Mouse (Mus musculus) forebrain, embryonic 12.5 days (tissue): Measurements from ENCODE around the gene Plp2. TPM values are rescaled to one million over a fixed set of nuclear protein-coding genes. Genes with fewer than 3 reads are reported as not detected.
"Not testable (repeated sequence)": the region's sequence is repeated elsewhere in the genome, so short reads cannot be mapped to it uniquely, and the experiment has no call there.

ENCODE experiments used
- ATAC-seq: fragments of 200-750 bp; cut with Nextera tagmentation; 2 replicates; pipeline ENCODE4 v1.8.0; 2017; ENCODE audit warnings: moderate TSS enrichment; ENCODE audit not compliant: low FRiP score
- H3K27ac ChIP-seq: fragments of 300-500 bp; sonication (generic); 2 replicates; pipeline ENCODE4 v1.5.1; 2016; ENCODE audit warnings: mild to moderate bottlenecking
- H3K27me3 ChIP-seq: fragments of 300-500 bp; sonication (generic); 2 replicates; pipeline ENCODE4 v1.6.1; 2016; ENCODE audit warnings: mild to moderate bottlenecking
- H3K36me3 ChIP-seq: fragments of 300-500 bp; sonication (generic); replicated peaks from 2 replicates; pipeline ENCODE4 v1.6.1; 2016; ENCODE audit warnings: mild to moderate bottlenecking
- H3K4me1 ChIP-seq: fragments of 300-500 bp; sonication (generic); 2 replicates; pipeline ENCODE4 v1.6.1; 2016
- H3K4me2 ChIP-seq: fragments of 300-500 bp; sonication (generic); 2 replicates; pipeline ENCODE4 v1.6.1; 2016; ENCODE audit warnings: mild to moderate bottlenecking, moderate library complexity
- H3K4me3 ChIP-seq: fragments of 300-500 bp; sonication (generic); replicated peaks from 2 replicates; pipeline ENCODE4 v1.5.1; 2016; ENCODE audit warnings: mild to moderate bottlenecking
- H3K9ac ChIP-seq: fragments of 300-500 bp; sonication (generic); 2 replicates; pipeline ENCODE4 v1.6.1; 2016; ENCODE audit warnings: mild to moderate bottlenecking
- H3K9me3 ChIP-seq: fragments of 300-500 bp; sonication (generic); 2 replicates; pipeline ENCODE4 v1.6.1; 2016
- WGBS: fragments of 180-500 bp; shearing (Covaris S2); methylation state at CpG from one replicate; pipeline ENCODE4 v1.1.7; 2016; 5-methylcytosine and 5-hydroxymethylcytosine counted together
- polyA plus RNA-seq: library from polyadenylated mRNA; unstranded; fragments of >200 nt; fragmentation: Nextera tagmentation; extraction: Ambion mirVana; gene quantifications from 2 replicates; pipeline ENCODE4 v1.2.1, GENCODE M21; 2016

Plp2 gene
- 45.5 and 52.0 TPM in 2 replicates for polyA plus RNA-seq

- Histone ChIP-seq H3K27me3 (no peaks in the 10 kb centered on the region), H3K4me3 (peak within 1 kb of the TSS; percentile 43), H3K36me3 (peaks cover 6% of the 10 kb centered on the region), H3K4me1 (no peaks in the 10 kb centered on the region), H3K9ac (peak within 1 kb of the TSS; percentile 60), H3K4me2 (peak within 1 kb of the TSS; percentile 54), H3K27ac (peak within 1 kb of the TSS; percentile 56; the same call in 1 of the 2 replicates), H3K9me3 (0 out of 2 replicates have a peak, but pooled peaks cover 2% of the 10 kb centered on the region)
- peak; percentile 74 for ATAC-seq
- WGBS = 19% methylated on average over 34 of the region's 36 CpGs
These were observed at the start of gene Plp2 for GRCm38 (mm10) chrX:7670921-7671623. TSS of gene Plp2 (minus strand) at chrX:7671390.

- H3K4me3 ChIP-seq, H3K4me1 ChIP-seq, ATAC-seq, H3K9ac ChIP-seq, H3K4me2 ChIP-seq, H3K9me3 ChIP-seq, H3K27ac ChIP-seq, H3K27me3 ChIP-seq, H3K36me3 ChIP-seq: not testable (repeated sequence)
- WGBS = 25% methylated on average over 1 of the region's 1 CpGs
These were observed 44.9 kb upstream of the Plp2 start for GRCm38 (mm10) chrX:7716058-7716457.

GRCm38 (mm10) chrX:7714135-7714899 lies 43.1 kb upstream of the Plp2 start, which contains the start of gene Wdr45:
TSS of gene Wdr45 (plus strand) at chrX:7714333.
- H3K4me2 ChIP-seq = peak within 1 kb of the TSS; percentile 46
- not testable (repeated sequence) for H3K36me3 ChIP-seq, H3K27ac ChIP-seq, H3K9ac ChIP-seq, H3K9me3 ChIP-seq, H3K27me3 ChIP-seq, H3K4me1 ChIP-seq
- 23% methylated on average over 46 of the region's 60 CpGs for whole genome bisulfite sequencing
- H3K4me3 ChIP-seq = peak within 1 kb of the TSS; percentile 33
- peak; percentile 98 for ATAC-seq

- not testable (repeated sequence) for H3K36me3 ChIP-seq, H3K9ac ChIP-seq, ATAC-seq, H3K27me3 ChIP-seq, H3K4me1 ChIP-seq, H3K27ac ChIP-seq, H3K9me3 ChIP-seq
- H3K4me3 ChIP-seq = peak overlapping the region; percentile 33
- 28% methylated on average over 6 of the region's 12 CpGs for WGBS
- peak overlapping the region; percentile 46 for H3K4me2 ChIP-seq
These were observed 42.6 kb upstream of the Plp2 start for GRCm38 (mm10) chrX:7713764-7714134.

GRCm38 (mm10) chrX:7696954-7697381 lies 25.8 kb upstream of the Plp2 start, which contains the start of gene Gpkow:
TSS of gene Gpkow (plus strand) at chrX:7697131.
- H3K4me1 ChIP-seq = peaks cover 4% of the 10 kb centered on the region; the same call in 1 of the 2 replicates
- no peak within 1 kb of the TSS for H3K27ac ChIP-seq

DNA sequence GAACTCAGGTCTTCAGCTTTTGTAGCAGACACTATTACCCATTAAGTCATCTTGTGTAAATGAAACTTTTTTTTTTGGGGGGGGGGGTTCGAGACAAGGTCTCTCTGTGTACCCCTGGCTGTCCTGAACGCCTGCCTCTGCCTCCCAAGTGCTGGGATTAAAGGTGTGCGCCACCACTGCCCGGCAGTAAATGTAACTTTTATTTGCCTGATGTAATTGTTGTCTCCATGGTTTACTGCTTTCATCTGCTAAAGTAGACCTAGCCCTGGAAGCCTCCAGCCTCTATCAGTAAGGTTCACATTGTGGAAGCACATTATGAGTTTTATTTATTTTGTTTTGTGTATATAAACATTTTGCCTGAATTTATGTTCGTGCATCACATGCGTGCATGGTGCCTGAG lies 25.3 kb upstream of the Plp2 start:
- peak; percentile 55; the same call in 1 of the 2 replicates for ATAC-seq
- H3K4me1 ChIP-seq = peaks cover 4% of the 10 kb centered on the region; the same call in 1 of the 2 replicates
- peak overlapping the region; percentile 35 for H3K4me2 ChIP-seq
- WGBS = 45% methylated on average over 6 of the region's 6 CpGs
- peak overlapping the region; percentile 57; the same call in 1 of the 2 replicates for H3K4me3 ChIP-seq
- no peak overlapping the region for H3K9ac ChIP-seq
- H3K27me3 ChIP-seq = no peaks in the 10 kb centered on the region
- H3K9me3 ChIP-seq = no peaks in the 10 kb centered on the region
- no peak overlapping the region for H3K27ac ChIP-seq
- H3K36me3 ChIP-seq = no peaks in the 10 kb centered on the region; the same call in 1 of the 2 replicates

More at GRCm38 (mm10) chrX:7696954-7697381, 25.8 kb upstream of the Plp2 start, which contains the start of gene Gpkow:
- Histone ChIP-seq H3K4me3 (peak within 1 kb of the TSS; percentile 57), H3K4me2 (peak within 1 kb of the TSS; percentile 56), H3K27me3 (no peaks in the 10 kb centered on the region), H3K9me3 (no peaks in the 10 kb centered on the region), H3K36me3 (no peaks in the 10 kb centered on the region; the same call in 1 of the 2 replicates), H3K9ac (peak within 1 kb of the TSS; percentile 58)
- 18% methylated on average over 33 of the region's 33 CpGs for WGBS
- peak; percentile 94 for ATAC-seq

- no peak for ATAC-seq
- H3K36me3 ChIP-seq = no peaks in the 10 kb centered on the region
- H3K27ac ChIP-seq = no peak overlapping the region
- no peak overlapping the region for H3K4me3 ChIP-seq
- no peak overlapping the region for H3K9ac ChIP-seq
- no peak overlapping the region for H3K4me2 ChIP-seq
- H3K27me3 ChIP-seq = no peaks in the 10 kb centered on the region
- WGBS = 42% methylated on average over 4 of the region's 4 CpGs
- H3K4me1 ChIP-seq = no peaks in the 10 kb centered on the region; the same call in 1 of the 2 replicates
- no peaks in the 10 kb centered on the region for H3K9me3 ChIP-seq
These were observed 21.7 kb upstream of the Plp2 start for GRCm38 (mm10) chrX:7692862-7693261.

- no peak overlapping the region for H3K4me3 ChIP-seq
- no peaks in the 10 kb centered on the region for H3K36me3 ChIP-seq
- 62% methylated on average over 3 of the region's 3 CpGs for WGBS
- H3K27ac ChIP-seq = no peak overlapping the region
- H3K9ac ChIP-seq = no peak overlapping the region
- no peak overlapping the region for H3K4me2 ChIP-seq
- no peaks in the 10 kb centered on the region for H3K4me1 ChIP-seq
- H3K9me3 ChIP-seq = no peaks in the 10 kb centered on the region
- no peak for ATAC-seq
- H3K27me3 ChIP-seq = no peaks in the 10 kb centered on the region
These were observed 19.3 kb upstream of the Plp2 start for GRCm38 (mm10) chrX:7690486-7690885.

DNA sequence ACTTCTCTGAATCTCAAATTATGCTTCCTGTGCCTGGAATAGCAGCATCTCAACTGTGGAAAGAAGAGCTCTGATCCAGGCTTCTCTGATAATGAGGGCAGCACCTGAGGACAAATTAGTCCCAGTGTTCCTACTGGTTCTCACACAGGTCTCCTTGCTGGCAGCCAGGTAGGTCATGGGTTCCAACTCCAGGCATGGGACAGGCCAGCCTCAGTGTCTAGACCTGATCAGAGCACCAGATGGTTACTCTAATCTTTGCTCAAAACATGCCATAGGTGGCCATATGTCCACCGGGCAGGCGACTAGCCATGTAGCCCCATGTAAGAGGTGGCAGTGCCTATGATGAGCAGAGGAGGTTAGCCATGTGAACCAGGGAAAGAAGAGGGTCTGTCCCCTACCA lies 17.1 kb upstream of the Plp2 start:
- no peak for ATAC-seq
- Histone ChIP-seq H3K4me3 (no peak overlapping the region), H3K27me3 (no peaks in the 10 kb centered on the region), H3K4me2 (no peak overlapping the region), H3K4me1 (no peaks in the 10 kb centered on the region), H3K9ac (no peak overlapping the region), H3K27ac (no peak overlapping the region), H3K36me3 (no peaks in the 10 kb centered on the region), H3K9me3 (no peaks in the 10 kb centered on the region)
- WGBS = 86% methylated on average over 2 of the region's 2 CpGs

- Histone ChIP-seq H3K27me3 (no peaks in the 10 kb centered on the region; the same call in 1 of the 2 replicates), H3K9ac (no peak within 1 kb of the TSS), H3K9me3 (no peaks in the 10 kb centered on the region), H3K27ac (no peak within 1 kb of the TSS), H3K36me3 (no peaks in the 10 kb centered on the region), H3K4me2 (peak within 1 kb of the TSS; percentile 52), H3K4me3 (peak within 1 kb of the TSS; percentile 29; the same call in 1 of the 2 replicates), H3K4me1 (no peaks in the 10 kb centered on the region)
- ATAC-seq = no peak
- 72% methylated on average over 14 of the region's 14 CpGs for WGBS
These were observed 9.7 kb upstream of the Plp2 start, which contains the start of gene Magix for GRCm38 (mm10) chrX:7680864-7681263. TSS of gene Magix (minus strand) at chrX:7681251.

- Histone ChIP-seq H3K4me3 (peak overlapping the region; percentile 29), H3K27me3 (no peaks in the 10 kb centered on the region; the same call in 1 of the 2 replicates), H3K4me2 (peak overlapping the region; percentile 52), H3K9ac (no peak overlapping the region), H3K4me1 (no peaks in the 10 kb centered on the region), H3K9me3 (0 out of 2 replicates have a peak, but pooled peaks cover 2% of the 10 kb centered on the region), H3K36me3 (no peaks in the 10 kb centered on the region), H3K27ac (no peak overlapping the region)
- ATAC-seq = peak; percentile 53
- 30% methylated on average over 11 of the region's 12 CpGs for WGBS
These were observed 8.8 kb upstream of the Plp2 start for GRCm38 (mm10) chrX:7680057-7680412.

DNA sequence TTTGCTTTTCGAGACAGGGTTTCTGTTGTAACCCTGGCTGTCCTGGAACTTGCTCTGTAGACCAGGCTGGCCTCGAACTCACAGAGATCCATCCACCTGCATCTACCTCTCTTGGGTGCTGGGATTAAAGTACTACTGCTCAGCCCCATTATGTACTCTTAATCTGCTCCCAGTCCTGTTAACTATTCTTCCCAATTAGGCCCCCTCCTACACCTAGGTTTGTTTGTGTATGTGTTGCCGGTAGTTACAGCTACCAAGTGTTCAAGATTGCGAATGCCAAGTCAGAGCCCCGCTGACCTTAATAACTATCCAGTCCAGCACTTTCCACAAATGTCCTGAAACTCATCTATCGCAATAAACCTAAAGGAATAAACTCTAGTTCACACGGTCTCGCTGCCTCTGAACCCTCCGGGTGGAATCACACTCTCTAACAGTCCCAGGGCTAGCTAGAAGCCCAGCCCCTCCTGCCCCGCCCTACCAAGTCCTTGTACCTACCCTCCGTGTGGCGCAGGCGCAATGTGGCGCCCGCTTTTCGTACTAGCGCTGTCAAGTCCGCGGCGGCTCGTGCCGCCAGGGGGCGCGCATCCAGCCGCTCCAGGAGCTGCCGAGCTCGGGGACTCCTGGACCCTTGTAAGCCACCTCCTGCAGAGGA lies 8.3 kb upstream of the Plp2 start:
- no peak overlapping the region for H3K27ac ChIP-seq
- peak overlapping the region; percentile 52 for H3K4me2 ChIP-seq
- H3K27me3 ChIP-seq = no peaks in the 10 kb centered on the region; the same call in 1 of the 2 replicates
- no peaks in the 10 kb centered on the region for H3K4me1 ChIP-seq
- ATAC-seq = peak; percentile 94
- peak overlapping the region; percentile 29 for H3K4me3 ChIP-seq
- 17% methylated on average over 27 of the region's 27 CpGs for WGBS
- H3K9ac ChIP-seq = no peak overlapping the region
- 0 out of 2 replicates have a peak, but pooled peaks cover 2% of the 10 kb centered on the region for H3K9me3 ChIP-seq
- H3K36me3 ChIP-seq = no peaks in the 10 kb centered on the region
